Mouse (Mus musculus) megakaryocyte, embryonic 14.5 days (primary cell): ENCODE data around the gene Cped1.

Experiments used
- FLI1 ChIP-seq: IDR thresholded peaks from 2 replicates; pipeline ENCODE4 v1.6.1; 2012; ENCODE audit warnings: low read length, inconsistent platforms, mixed read lengths
- GATA1 ChIP-seq: IDR thresholded peaks from 3 replicates; pipeline ENCODE4 v1.6.1; 2012; ENCODE audit warnings: mixed read lengths, low read length, inconsistent platforms, borderline replicate concordance

GRCm38 (mm10) chr6:22199473-22199872 lies 213.8 kb downstream of the Cped1 start:
- TF ChIP-seq GATA1 (no peak), FLI1 (no peak)
